Mouse (Mus musculus) lung, embryonic 14.5 days (tissue): ENCODE data around the gene Pitx2. TPM values are rescaled to one million over a fixed set of nuclear protein-coding genes. Genes with fewer than 3 reads are reported as not detected.

Source experiments
- ATAC-seq: fragments of 200-750 bp; cut with Nextera tagmentation; 2 replicates; pipeline ENCODE4 v1.8.0; 2017; ENCODE audit warnings: mild to moderate bottlenecking, moderate TSS enrichment, moderate library complexity; ENCODE audit not compliant: insufficient read depth
- DNase-seq: peaks from one replicate; pipeline ENCODE4 v3.0.0-alpha.2; 2015
- H3K27ac ChIP-seq: fragments of 300-500 bp; sonication (generic); 2 replicates; pipeline ENCODE4 v1.5.1; 2014; ENCODE audit warnings: low read depth, mild to moderate bottlenecking, moderate library complexity
- H3K27me3 ChIP-seq: fragments of 300-500 bp; sonication (generic); 2 replicates; pipeline ENCODE4 v1.6.1; 2014; ENCODE audit warnings: low read length, control low read depth; ENCODE audit not compliant: insufficient read depth
- H3K36me3 ChIP-seq: fragments of 300-500 bp; sonication (generic); 2 replicates; pipeline ENCODE4 v1.6.1; 2014; ENCODE audit warnings: control low read depth; ENCODE audit not compliant: insufficient read depth
- H3K4me1 ChIP-seq: fragments of 300-500 bp; sonication (generic); 2 replicates; pipeline ENCODE4 v1.6.1; 2014; ENCODE audit warnings: antibody characterized with exemption, control low read depth; ENCODE audit not compliant: insufficient read depth
- H3K4me2 ChIP-seq: fragments of 300-500 bp; sonication (generic); 2 replicates; pipeline ENCODE4 v1.6.1; 2014; ENCODE audit warnings: mild to moderate bottlenecking
- H3K4me3 ChIP-seq: fragments of 300-500 bp; sonication (generic); 2 replicates; pipeline ENCODE4 v1.5.1; 2014; ENCODE audit warnings: low read depth, low read length
- H3K9ac ChIP-seq: fragments of 300-500 bp; sonication (generic); 2 replicates; pipeline ENCODE4 v1.6.1; 2014
- H3K9me3 ChIP-seq: fragments of 300-500 bp; sonication (generic); 2 replicates; pipeline ENCODE4 v1.6.1; 2016; ENCODE audit warnings: low read depth, low read length, control low read depth
- CTCF ChIP-seq: IDR thresholded peaks from 2 replicates; pipeline ENCODE4 v1.5.1; 2016; ENCODE audit warnings: antibody characterized with exemption, low read depth
- WGBS: fragments of 180-500 bp; shearing (Covaris S2); extraction: QIAGEN DNeasy Blood & Tissue Kit; methylation state at CpG from one replicate; pipeline ENCODE4 v1.1.7; 2014; 5-methylcytosine and 5-hydroxymethylcytosine counted together
- polyA plus RNA-seq: library from polyadenylated mRNA; unstranded; fragments of >200 nt; fragmentation: Nextera tagmentation; extraction: Ambion mirVana; gene quantifications from 2 replicates; pipeline ENCODE4 v1.2.1, GENCODE M21; 2014

The Pitx2 gene
- polyA plus RNA-seq, 1 experiment from 2014 or later = 0.87 TPM

DNA sequence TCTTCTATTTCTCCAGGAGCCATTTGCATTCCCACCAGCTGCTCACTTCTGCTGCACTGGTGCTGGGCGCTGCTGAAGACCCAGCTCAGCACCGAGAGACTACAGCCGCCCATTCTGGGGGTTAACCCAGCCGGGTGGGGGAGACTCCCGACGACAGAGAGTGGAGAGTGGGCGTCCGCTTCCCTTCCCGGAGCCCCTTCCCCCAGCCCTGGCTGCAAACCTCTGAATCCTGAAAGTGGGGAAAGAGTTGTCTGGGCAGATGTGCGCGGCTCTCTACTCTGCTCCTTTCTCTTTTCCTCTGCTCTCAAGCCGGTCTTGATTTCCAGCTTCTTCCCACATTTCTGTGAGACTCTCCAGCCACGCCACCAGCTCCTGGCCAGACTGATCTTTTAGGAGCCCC lies 2.6 kb upstream of the Pitx2 start:
- 2% methylated on average over 13 of the region's 13 CpGs for WGBS
- Histone ChIP-seq H3K9ac (no peak overlapping the region), H3K4me2 (peak overlapping the region; percentile 18; the same call in 1 of the 2 replicates), H3K4me3 (no peak overlapping the region), H3K36me3 (no peaks in the 10 kb centered on the region), H3K27me3 (peaks cover 90% of the 10 kb centered on the region), H3K27ac (no peak overlapping the region), H3K4me1 (no peaks in the 10 kb centered on the region), H3K9me3 (no peaks in the 10 kb centered on the region)
- DNase-seq (no peak), ATAC-seq (no peak)
- no peak for TF ChIP-seq CTCF

DNA sequence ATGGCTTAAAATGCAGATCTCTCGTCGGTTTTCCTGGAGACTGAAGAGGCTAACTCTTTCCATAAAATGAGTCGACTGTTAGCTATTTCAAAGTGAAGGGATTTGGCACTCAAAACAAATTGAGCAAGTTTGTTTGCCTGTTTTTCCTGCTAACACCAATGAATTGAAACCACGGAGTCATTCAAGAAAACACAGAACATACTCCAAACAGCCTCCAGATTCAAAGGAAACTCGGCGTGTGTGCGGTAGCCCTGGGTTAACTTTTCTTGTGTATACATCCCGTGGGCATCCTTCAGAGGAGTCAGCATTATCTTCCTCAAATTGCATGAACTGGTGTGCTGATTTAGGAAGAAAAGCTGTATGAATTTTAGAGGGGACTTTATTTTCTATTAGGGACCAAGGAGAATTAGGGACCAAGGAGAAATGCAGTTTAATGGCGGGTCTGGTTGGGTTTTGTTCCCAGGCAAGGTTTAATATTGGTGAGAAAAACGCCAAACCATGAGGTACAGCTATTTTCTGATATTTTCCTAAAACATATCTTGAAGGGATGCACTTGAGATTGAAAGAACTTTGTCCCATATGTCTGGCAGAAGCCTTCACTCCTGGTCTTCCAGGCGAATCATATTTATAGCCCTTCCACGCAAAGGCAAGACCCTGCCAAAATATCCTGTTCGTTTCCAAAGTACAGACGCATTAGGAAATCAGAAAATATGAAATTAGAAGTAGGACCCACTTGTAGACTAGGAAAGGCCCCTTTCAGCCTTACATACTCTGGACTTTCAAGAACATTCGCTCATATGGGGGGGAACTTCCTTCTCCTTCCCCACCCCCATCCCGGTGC lies 1.7 kb upstream of the Pitx2 start:
- no peak overlapping the region for H3K4me3 ChIP-seq
- H3K9me3 ChIP-seq = no peaks in the 10 kb centered on the region
- H3K36me3 ChIP-seq = no peaks in the 10 kb centered on the region
- DNase-seq (peak; percentile 26), ATAC-seq (no peak)
- peaks cover 90% of the 10 kb centered on the region for H3K27me3 ChIP-seq
- H3K9ac ChIP-seq = no peak overlapping the region
- WGBS = 8% methylated on average over 16 of the region's 16 CpGs
- H3K4me2 ChIP-seq = no peak overlapping the region
- no peak for TF ChIP-seq CTCF
- no peak overlapping the region for H3K27ac ChIP-seq
- H3K4me1 ChIP-seq = no peaks in the 10 kb centered on the region

DNA sequence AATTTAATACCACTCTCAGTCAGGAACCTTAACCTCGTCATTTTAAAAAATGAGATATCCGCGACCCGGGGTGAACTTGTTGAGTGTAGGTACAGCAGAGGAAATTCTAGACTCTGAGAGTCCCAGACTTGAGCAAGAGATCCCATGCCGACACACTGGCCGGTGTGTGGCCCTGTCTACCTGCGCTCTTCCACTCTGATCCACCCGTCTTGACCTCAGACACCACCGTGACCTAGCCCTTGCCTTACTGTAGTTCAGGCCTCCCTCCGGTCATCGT lies 1.1 kb upstream of the Pitx2 start:
- no peak for TF ChIP-seq CTCF
- 7% methylated on average over 11 of the region's 11 CpGs for WGBS
- Histone ChIP-seq H3K9ac (no peak overlapping the region), H3K9me3 (no peaks in the 10 kb centered on the region), H3K27ac (no peak overlapping the region), H3K4me2 (no peak overlapping the region), H3K4me1 (no peaks in the 10 kb centered on the region), H3K36me3 (no peaks in the 10 kb centered on the region), H3K4me3 (no peak overlapping the region), H3K27me3 (peaks cover 90% of the 10 kb centered on the region)
- no peak for ATAC-seq
- DNase-seq = no peak

DNA sequence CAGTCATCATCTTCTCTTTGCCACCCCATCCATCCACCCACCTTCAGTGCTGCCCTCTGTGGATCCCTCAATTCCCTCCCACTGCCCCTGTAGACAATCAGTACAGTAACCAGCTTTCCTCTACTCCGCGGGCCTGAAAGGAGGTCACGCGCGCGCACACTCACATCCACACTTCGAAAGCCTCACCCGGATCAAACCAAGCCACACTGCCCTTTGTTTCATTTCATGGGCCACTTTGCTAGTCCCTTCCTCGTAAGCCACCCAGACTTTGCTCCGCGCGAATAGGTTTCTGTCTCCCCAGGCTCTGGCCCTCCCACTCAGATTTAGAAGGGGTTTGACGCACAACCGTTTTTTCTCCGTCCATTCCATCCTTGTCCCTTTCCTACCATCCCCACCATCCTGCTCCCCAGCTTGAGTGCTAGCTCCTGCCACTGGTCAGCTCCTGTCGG lies 494 bp upstream of the Pitx2 start:
- Histone ChIP-seq H3K4me3 (peak overlapping the region; percentile 40), H3K27ac (no peak overlapping the region; the same call in 1 of the 2 replicates), H3K9ac (peak overlapping the region; percentile 30; the same call in 1 of the 2 replicates), H3K9me3 (no peaks in the 10 kb centered on the region), H3K27me3 (peaks cover 95% of the 10 kb centered on the region), H3K36me3 (no peaks in the 10 kb centered on the region), H3K4me2 (peak overlapping the region; percentile 69), H3K4me1 (no peaks in the 10 kb centered on the region)
- DNase-seq = peak; percentile 20
- peak; percentile 5; the same call in 1 of the 2 replicates for ATAC-seq
- WGBS = 1% methylated on average over 16 of the region's 16 CpGs
- TF ChIP-seq CTCF = no peak

DNA sequence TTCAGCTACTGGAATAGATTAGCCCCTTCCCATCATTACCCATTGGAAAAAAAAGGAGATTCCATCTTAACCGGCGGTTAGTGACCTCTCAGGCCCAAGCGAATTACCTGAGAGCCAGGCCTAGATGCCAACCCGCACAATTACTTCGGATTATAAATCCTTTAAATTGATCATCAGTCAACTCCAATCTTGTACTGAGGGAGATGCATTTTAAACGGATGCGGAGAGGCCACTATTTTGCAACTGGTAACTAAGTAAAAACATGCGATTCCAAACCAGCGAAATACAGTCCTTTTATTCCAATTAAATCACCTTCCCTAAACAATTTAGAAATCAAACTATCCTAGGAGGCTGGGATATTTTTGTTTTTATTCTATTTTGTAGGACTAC lies 818 bp downstream of the Pitx2 start:
- peak overlapping the region; percentile 40; the same call in 1 of the 2 replicates for H3K4me3 ChIP-seq
- peaks cover 94% of the 10 kb centered on the region for H3K27me3 ChIP-seq
- ATAC-seq (no peak), DNase-seq (peak; percentile 31)
- H3K4me1 ChIP-seq = no peaks in the 10 kb centered on the region
- H3K9me3 ChIP-seq = no peaks in the 10 kb centered on the region
- no peak overlapping the region for H3K9ac ChIP-seq
- no peak for TF ChIP-seq CTCF
- no peak overlapping the region for H3K27ac ChIP-seq
- no peaks in the 10 kb centered on the region for H3K36me3 ChIP-seq
- peak overlapping the region; percentile 69; the same call in 1 of the 2 replicates for H3K4me2 ChIP-seq
- 3% methylated on average over 9 of the region's 9 CpGs for WGBS

DNA sequence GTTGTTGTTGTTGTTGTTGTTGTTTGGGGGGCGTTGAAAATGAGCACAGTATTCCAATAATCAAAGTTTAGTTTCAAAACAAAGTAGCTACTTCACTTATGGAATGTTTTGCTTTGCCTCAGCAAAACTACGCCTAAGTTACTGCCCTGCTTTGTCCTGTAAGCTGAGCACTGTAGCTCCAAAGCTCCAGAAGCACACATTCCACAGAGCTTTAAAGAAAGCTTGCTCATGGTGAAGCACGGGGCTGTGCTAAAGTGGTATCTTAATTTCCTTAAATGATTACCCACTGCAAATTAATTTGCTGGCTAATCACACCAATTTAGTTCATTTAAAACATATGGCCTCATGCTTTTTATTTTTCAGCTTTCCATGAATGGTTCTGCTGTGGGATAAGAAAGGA lies 1.5 kb downstream of the Pitx2 start:
- DNase-seq (peak; percentile 37), ATAC-seq (no peak)
- Histone ChIP-seq H3K27ac (no peak overlapping the region), H3K9me3 (no peaks in the 10 kb centered on the region), H3K27me3 (peaks cover 95% of the 10 kb centered on the region), H3K4me3 (no peak overlapping the region), H3K36me3 (no peaks in the 10 kb centered on the region), H3K4me1 (no peaks in the 10 kb centered on the region), H3K9ac (no peak overlapping the region), H3K4me2 (no peak overlapping the region)
- WGBS = 5% methylated on average over 3 of the region's 3 CpGs
- no peak for TF ChIP-seq CTCF

DNA sequence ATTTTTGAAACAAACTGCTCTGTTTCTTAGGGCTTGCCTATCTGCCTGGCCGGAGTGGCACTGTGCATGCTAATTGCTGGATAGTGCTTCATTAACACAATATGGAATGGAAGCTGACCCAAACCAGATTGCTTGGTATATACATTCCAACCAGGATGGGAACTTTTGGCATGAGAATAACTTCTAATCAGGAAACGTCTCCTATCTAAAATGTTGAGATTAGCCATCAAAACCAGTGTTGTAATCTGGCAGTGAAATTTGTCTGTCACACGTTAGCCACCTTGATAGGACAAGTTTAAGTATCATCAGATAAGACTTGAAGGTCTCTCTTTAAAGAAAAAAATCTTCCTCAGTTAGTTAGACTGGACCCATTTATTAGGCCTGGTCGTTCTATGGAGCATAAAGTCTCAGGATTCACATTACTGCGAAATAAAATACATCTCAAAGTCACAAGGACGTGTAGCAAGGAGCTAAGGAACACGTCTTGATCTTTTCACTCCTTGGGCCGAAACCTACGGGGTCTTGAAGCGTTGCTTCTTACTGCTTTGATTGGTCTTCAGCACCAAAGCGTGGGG lies 2.1 kb downstream of the Pitx2 start:
- peaks cover 93% of the 10 kb centered on the region for H3K27me3 ChIP-seq
- DNase-seq (no peak), ATAC-seq (no peak)
- H3K36me3 ChIP-seq = no peaks in the 10 kb centered on the region
- H3K4me1 ChIP-seq = no peaks in the 10 kb centered on the region
- H3K27ac ChIP-seq = no peak overlapping the region
- 13% methylated on average over 11 of the region's 11 CpGs for WGBS
- H3K9me3 ChIP-seq = no peaks in the 10 kb centered on the region
- no peak overlapping the region for H3K9ac ChIP-seq
- no peak overlapping the region for H3K4me3 ChIP-seq
- no peak for TF ChIP-seq CTCF
- no peak overlapping the region for H3K4me2 ChIP-seq
